Mouse (Mus musculus): ENCODE measurements at regions not wholly inside any gene's neighbourhood (a gene's known extent, or its start where the extent isn't known, plus 50 kb on each side); places are given as distances from the start of the nearest gene placed in this dataset.

DNA sequence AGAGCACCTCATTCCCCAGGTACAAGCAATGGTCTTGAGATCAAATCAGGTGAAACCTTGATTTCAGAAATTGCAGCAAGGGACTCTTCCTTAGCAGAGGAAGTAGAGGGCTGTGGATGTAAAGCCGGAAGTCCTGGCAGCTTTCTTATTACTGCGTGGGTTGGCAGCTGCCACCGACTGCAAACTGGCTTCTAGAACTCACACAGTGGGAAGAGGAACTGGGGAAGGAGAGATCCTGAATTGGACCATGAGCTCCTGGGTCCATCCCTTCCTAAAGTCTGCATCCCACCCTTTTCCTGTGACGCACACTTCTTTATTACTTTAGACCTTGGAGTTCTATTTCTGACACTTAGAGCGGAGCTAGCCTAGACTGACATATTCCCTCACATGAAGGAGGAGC lies 116.9 kb upstream of the Tsc22d1 start:
- Histone ChIP-seq H3K4me3 (ENCODE audit: low read depth, low read length) (no peak overlapping the region), H3K4me1 (ENCODE audit: control insufficient read depth, insufficient read depth, insufficient read length, low read length) (peaks cover 3% of the 10 kb centered on the region; the same call in 1 of the 2 replicates), H3K27ac (ENCODE audit: insufficient read depth, low read depth, low read length) (no peak overlapping the region), H3K36me3 (ENCODE audit: control insufficient read depth, insufficient read depth, low read length) (no peaks in the 10 kb centered on the region), H3K27me3 (ENCODE audit: control insufficient read depth, insufficient read depth, low read length) (no peaks in the 10 kb centered on the region)
- no peak for TF ChIP-seq POLR2A (IDR thresholded peaks at IDR 0.05; ENCODE audit: low read depth, low read length)
- TF ChIP-seq CTCF (IDR thresholded peaks at IDR 0.05; ENCODE audit: extremely low read depth, insufficient read length, insufficient replicate concordance, low read depth, low read length) = no peak
- 85% methylated on average over 5 of the region's 5 CpGs for WGBS

DNA sequence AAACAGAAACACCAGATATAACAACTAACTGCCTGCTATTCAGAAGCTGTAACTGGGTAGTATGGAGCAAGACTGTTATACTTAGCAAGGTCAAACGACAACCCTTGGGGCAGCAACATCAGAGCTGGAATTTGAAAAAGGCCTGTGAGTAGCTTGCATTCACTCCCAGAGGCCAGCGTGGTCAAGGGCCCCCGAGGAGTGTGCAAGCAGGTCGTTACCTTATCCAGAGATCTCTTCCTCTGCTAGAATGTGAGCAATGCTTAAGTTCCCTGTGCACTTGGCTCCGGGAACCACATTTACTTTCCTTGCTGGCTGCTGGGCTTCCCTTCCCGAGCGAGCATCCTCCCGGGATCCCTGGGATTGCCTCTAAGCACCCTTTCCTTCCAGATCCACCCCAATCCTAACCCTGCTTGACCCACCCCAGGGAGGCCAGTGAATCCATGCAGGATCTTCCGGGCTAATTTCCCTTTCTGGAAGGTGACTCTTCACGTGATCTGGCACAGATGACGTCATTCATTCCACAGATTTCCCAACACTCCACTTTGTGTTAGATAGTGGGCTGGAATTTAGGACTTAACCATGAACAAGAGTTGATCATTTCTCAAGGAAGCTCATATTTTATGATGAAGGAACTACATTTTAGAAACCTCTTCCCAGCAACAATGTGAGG lies 112.3 kb upstream of the Tsc22d1 start:
- Histone ChIP-seq H3K27ac (ENCODE audit: insufficient read depth, low read depth, low read length) (no peak overlapping the region), H3K27me3 (ENCODE audit: control insufficient read depth, insufficient read depth, low read length) (no peaks in the 10 kb centered on the region), H3K4me3 (ENCODE audit: low read depth, low read length) (no peak overlapping the region), H3K36me3 (ENCODE audit: control insufficient read depth, insufficient read depth, low read length) (no peaks in the 10 kb centered on the region), H3K4me1 (ENCODE audit: control insufficient read depth, insufficient read depth, insufficient read length, low read length) (no peaks in the 10 kb centered on the region)
- WGBS = 71% methylated on average over 11 of the region's 11 CpGs
- no peak for TF ChIP-seq POLR2A (IDR thresholded peaks at IDR 0.05; ENCODE audit: low read depth, low read length)
- no peak for TF ChIP-seq CTCF (IDR thresholded peaks at IDR 0.05; ENCODE audit: extremely low read depth, insufficient read length, insufficient replicate concordance, low read depth, low read length)

DNA sequence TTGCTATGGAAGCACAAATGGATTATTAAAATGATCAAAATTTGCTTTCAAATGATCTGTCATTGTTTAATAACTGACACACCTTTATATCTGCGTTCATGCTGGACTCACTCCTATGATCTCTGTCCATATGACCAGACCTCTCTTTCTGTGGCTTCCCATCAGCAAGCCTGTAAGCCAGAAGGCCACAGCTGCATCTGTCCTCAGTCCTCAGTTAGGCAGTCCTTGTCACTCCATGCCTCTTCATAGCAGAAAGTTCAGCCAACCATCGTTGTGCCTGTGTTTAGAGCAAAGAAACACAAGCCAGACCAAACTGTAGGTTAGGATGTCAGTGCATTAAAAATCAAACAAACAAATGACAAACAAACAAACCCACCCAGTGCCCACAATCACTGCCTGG lies 107.2 kb upstream of the Tsc22d1 start:
- Histone ChIP-seq H3K27me3 (ENCODE audit: control insufficient read depth, insufficient read depth, low read length) (no peaks in the 10 kb centered on the region), H3K36me3 (ENCODE audit: control insufficient read depth, insufficient read depth, low read length) (no peaks in the 10 kb centered on the region), H3K27ac (ENCODE audit: insufficient read depth, low read depth, low read length) (no peak overlapping the region), H3K4me3 (ENCODE audit: low read depth, low read length) (no peak overlapping the region), H3K4me1 (ENCODE audit: control insufficient read depth, insufficient read depth, insufficient read length, low read length) (peaks cover 9% of the 10 kb centered on the region; the same call in 1 of the 2 replicates)
- TF ChIP-seq CTCF (IDR thresholded peaks at IDR 0.05; ENCODE audit: extremely low read depth, insufficient read length, insufficient replicate concordance, low read depth, low read length) (no peak), POLR2A (IDR thresholded peaks at IDR 0.05; ENCODE audit: low read depth, low read length) (no peak)
- WGBS = 76% methylated on average over 2 of the region's 2 CpGs

DNA sequence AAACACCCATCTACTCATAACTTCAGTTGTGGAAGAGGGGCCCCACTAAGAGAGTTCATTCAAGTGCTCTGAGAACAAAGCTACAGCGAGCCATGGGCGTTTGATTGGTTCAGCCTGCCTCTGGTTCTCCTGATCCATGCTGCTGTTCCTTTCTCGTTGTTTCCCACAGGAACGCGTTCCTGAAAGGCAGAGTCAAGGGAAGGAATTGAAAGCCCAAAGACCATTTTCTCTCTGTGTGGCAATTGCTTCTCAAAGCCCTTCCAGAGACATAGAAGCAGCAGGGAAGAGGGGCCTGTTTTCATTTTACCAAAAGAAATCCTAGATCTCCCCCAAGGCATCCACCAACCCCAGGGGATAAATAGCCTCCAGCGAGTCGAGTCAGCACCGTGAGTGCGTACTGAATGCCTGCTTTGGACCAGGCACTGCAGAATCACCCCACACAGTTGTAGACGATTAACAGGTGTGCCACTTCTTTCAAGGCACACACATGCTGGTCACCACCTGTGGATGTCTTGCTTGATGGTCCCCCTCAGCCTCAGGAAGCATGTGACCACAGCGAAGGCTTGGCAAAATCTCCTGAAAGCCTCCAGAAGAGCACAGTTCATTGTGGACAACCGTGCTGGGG lies 106.5 kb upstream of the Tsc22d1 start:
- Histone ChIP-seq H3K27me3 (ENCODE audit: control insufficient read depth, insufficient read depth, low read length) (no peaks in the 10 kb centered on the region), H3K27ac (ENCODE audit: insufficient read depth, low read depth, low read length) (no peak overlapping the region), H3K36me3 (ENCODE audit: control insufficient read depth, insufficient read depth, low read length) (no peaks in the 10 kb centered on the region), H3K4me1 (ENCODE audit: control insufficient read depth, insufficient read depth, insufficient read length, low read length) (peaks cover 9% of the 10 kb centered on the region; the same call in 1 of the 2 replicates), H3K4me3 (ENCODE audit: low read depth, low read length) (no peak overlapping the region)
- TF ChIP-seq POLR2A (IDR thresholded peaks at IDR 0.05; ENCODE audit: low read depth, low read length) = no peak
- no peak for TF ChIP-seq CTCF (IDR thresholded peaks at IDR 0.05; ENCODE audit: extremely low read depth, insufficient read length, insufficient replicate concordance, low read depth, low read length)
- WGBS = 68% methylated on average over 12 of the region's 12 CpGs

DNA sequence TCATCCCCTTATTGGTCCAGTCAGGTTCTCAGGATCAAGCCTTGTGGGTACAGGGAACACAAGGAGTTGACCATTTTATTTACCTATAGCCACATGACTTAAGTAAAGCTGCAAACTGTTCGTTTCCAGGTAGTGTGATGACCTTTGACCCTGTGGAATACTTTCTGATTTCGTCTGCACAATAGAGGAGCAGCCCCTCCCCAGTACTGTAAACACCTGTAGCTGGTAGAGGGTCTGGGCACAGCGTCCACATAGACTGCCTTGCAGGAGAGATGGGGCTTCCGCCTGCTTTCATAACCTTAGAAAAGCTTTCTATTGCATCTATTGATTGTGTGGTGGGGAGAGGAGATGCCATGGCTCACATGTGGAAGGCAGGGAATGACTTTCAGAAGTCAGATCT lies 105.2 kb upstream of the Tsc22d1 start:
- WGBS = 34% methylated on average over 4 of the region's 4 CpGs
- Histone ChIP-seq H3K4me3 (ENCODE audit: low read depth, low read length) (no peak overlapping the region), H3K27me3 (ENCODE audit: control insufficient read depth, insufficient read depth, low read length) (no peaks in the 10 kb centered on the region), H3K4me1 (ENCODE audit: control insufficient read depth, insufficient read depth, insufficient read length, low read length) (peaks cover 9% of the 10 kb centered on the region; the same call in 1 of the 2 replicates), H3K36me3 (ENCODE audit: control insufficient read depth, insufficient read depth, low read length) (no peaks in the 10 kb centered on the region), H3K27ac (ENCODE audit: insufficient read depth, low read depth, low read length) (no peak overlapping the region)
- TF ChIP-seq POLR2A (IDR thresholded peaks at IDR 0.05; ENCODE audit: low read depth, low read length) (no peak), CTCF (IDR thresholded peaks at IDR 0.05; ENCODE audit: extremely low read depth, insufficient read length, insufficient replicate concordance, low read depth, low read length) (no peak)

DNA sequence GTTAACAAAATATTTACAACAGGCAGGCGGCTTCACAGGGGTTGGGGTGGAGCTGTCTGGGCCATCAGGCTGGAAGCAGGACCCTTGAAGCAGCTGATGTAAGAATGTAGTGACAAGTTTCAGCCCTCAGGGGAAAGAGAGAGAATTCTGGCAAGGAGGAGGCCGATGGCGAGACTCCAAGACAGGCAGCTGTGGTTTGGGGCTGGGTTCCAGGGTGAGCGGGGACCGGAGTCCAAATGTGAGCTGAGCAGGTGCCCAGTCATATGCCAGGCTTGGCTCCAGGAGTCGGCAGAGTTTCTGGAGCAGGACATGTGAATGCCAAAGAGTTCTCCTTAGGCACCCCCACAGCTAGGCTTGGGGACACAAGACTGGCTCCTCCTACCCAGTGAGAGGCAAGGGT lies 104.5 kb upstream of the Tsc22d1 start:
- no peaks in the 10 kb centered on the region for H3K27me3 ChIP-seq (ENCODE audit: control insufficient read depth, insufficient read depth, low read length)
- WGBS = 12% methylated on average over 6 of the region's 6 CpGs

DNA sequence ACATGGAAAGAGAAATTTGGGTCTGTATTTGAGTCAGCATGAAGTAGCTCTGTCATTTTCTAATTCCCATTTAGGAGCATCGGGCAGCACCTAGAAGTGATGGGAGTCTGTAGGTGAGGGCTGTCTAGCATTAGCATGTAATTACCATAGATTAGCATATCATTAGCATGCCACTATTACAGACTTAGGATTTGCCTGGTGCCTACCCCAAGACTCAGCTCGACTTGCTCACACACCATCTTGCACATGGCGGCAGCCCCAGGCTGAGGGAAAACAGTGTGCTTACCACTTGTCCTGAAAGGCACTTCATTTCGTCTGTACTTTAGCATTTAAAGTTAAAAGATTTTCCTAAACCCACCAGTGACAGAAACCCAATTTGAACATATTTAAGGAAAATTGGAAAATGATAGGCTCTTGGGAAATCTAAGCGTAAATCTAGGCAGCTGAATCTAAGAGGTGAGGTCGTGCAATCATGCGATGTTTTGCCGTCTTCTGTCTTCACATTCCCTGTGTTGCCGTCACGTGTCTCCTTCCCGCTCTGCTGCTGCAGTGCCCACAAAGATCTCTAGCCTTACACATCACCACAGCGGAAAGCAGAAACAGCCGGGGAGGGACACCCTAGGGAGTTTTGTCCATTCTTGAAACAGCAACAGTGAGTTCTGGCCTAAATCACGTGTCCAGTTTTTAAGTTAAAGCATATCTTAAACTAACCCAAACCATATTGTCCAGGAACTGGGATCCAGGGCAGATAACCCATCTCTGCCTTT lies 101.2 kb upstream of the Tsc22d1 start:
- H3K27ac ChIP-seq (ENCODE audit: insufficient read depth, low read depth, low read length) = no peak overlapping the region
- TF ChIP-seq POLR2A (IDR thresholded peaks at IDR 0.05; ENCODE audit: low read depth, low read length) (no peak), CTCF (IDR thresholded peaks at IDR 0.05; ENCODE audit: extremely low read depth, insufficient read length, insufficient replicate concordance, low read depth, low read length) (no peak)
- no peak overlapping the region for H3K4me3 ChIP-seq (ENCODE audit: low read depth, low read length)
- no peaks in the 10 kb centered on the region for H3K27me3 ChIP-seq (ENCODE audit: control insufficient read depth, insufficient read depth, low read length)
- WGBS = 88% methylated on average over 14 of the region's 14 CpGs
- H3K36me3 ChIP-seq (ENCODE audit: control insufficient read depth, insufficient read depth, low read length) = no peaks in the 10 kb centered on the region
- peaks cover 9% of the 10 kb centered on the region; the same call in 1 of the 2 replicates for H3K4me1 ChIP-seq (ENCODE audit: control insufficient read depth, insufficient read depth, insufficient read length, low read length)

More for the DNA sequence above, 104.5 kb upstream of the Tsc22d1 start:
- Histone ChIP-seq H3K36me3 (ENCODE audit: control insufficient read depth, insufficient read depth, low read length) (no peaks in the 10 kb centered on the region), H3K27ac (ENCODE audit: insufficient read depth, low read depth, low read length) (no peak overlapping the region), H3K4me1 (ENCODE audit: control insufficient read depth, insufficient read depth, insufficient read length, low read length) (peaks cover 9% of the 10 kb centered on the region; the same call in 1 of the 2 replicates), H3K4me3 (ENCODE audit: low read depth, low read length) (no peak overlapping the region)
- TF ChIP-seq CTCF (IDR thresholded peaks at IDR 0.05; ENCODE audit: extremely low read depth, insufficient read length, insufficient replicate concordance, low read depth, low read length) = no peak
- no peak for TF ChIP-seq POLR2A (IDR thresholded peaks at IDR 0.05; ENCODE audit: low read depth, low read length)
